Mouse (Mus musculus) myocyte (in vitro differentiated cells): ENCODE measurements at regions not wholly inside any gene's neighbourhood (a gene's known extent, or its start where the extent isn't known, plus 50 kb on each side); places are given as distances from the start of the nearest gene placed in this dataset.

Source experiments
- CEBPB ChIP-seq: IDR thresholded peaks from 2 replicates; pipeline ENCODE4 v1.6.1; 2011; ENCODE audit warnings: mild to moderate bottlenecking, moderate library complexity; ENCODE audit not compliant: poor library complexity, insufficient read depth, severe bottlenecking
- E2F4 ChIP-seq: IDR thresholded peaks from one replicate; pipeline ENCODE4 v1.6.1; 2011; ENCODE audit warnings: mild to moderate bottlenecking, control low read depth, moderate library complexity; ENCODE audit not compliant: insufficient read depth
- MAX ChIP-seq: IDR thresholded peaks from one replicate; pipeline ENCODE4 v1.6.1; 2011; ENCODE audit warnings: low read depth, mild to moderate bottlenecking, control low read depth
- POLR2A ChIP-seq: IDR thresholded peaks from one replicate; pipeline ENCODE4 v1.6.1; 2011; ENCODE audit warnings: low read depth, mild to moderate bottlenecking, control low read depth, moderate library complexity; ENCODE audit not compliant: insufficient read length
- POLR2AphosphoS2 ChIP-seq: IDR thresholded peaks from one replicate; pipeline ENCODE4 v1.6.1; 2011; ENCODE audit warnings: low read depth, control low read depth; ENCODE audit not compliant: insufficient read length
- REST ChIP-seq: IDR thresholded peaks from one replicate; pipeline ENCODE4 v1.6.1; 2011; ENCODE audit warnings: mild to moderate bottlenecking, control low read depth, moderate library complexity; ENCODE audit not compliant: insufficient read depth, insufficient read length
- SRF ChIP-seq: IDR thresholded peaks from one replicate; pipeline ENCODE4 v1.6.1; 2011; ENCODE audit warnings: low read depth; ENCODE audit not compliant: control insufficient read depth, insufficient read length
- TCF12 ChIP-seq: IDR thresholded peaks from one replicate; pipeline ENCODE4 v1.6.1; 2011; ENCODE audit warnings: mild to moderate bottlenecking, control low read depth; ENCODE audit not compliant: poor library complexity, insufficient read depth, severe bottlenecking
- TCF3 ChIP-seq: IDR thresholded peaks from one replicate; pipeline ENCODE4 v1.6.1; 2011; ENCODE audit warnings: low read depth, control low read depth; ENCODE audit not compliant: insufficient read length
- USF1 ChIP-seq: IDR thresholded peaks from one replicate; pipeline ENCODE4 v1.6.1; 2011; ENCODE audit warnings: low read depth, mild to moderate bottlenecking, control low read depth, moderate library complexity

DNA sequence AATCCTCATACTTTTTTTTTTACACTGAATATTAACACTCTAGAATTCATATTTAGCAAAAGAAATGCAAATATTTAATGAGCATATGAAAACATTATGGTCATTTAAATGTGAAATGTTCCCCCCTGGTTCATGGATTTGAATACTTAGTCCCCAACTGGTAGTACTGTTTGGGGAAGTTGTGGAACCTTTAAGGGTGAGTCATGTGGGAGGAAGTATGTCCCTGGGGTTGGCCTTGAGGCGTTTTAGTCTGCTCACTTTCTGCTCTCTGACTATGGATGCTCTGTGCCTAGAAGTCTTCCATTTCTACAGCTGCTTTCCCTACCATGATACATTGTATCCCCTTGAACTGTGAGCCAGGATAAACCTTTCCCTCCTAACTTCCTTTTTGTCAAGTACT lies 106.1 kb upstream of the Gm6657 start:
- TF ChIP-seq TCF12 (no peak), POLR2A (no peak), TCF3 (no peak), POLR2AphosphoS2 (no peak), USF1 (no peak), MAX (no peak), REST (no peak), SRF (no peak), E2F4 (no peak), CEBPB (no peak)
